Mouse (Mus musculus) CH12.LX (cell line): ENCODE data around the gene Krt82.

Experiments used
- CTCF ChIP-seq, 2 experiments: IDR thresholded peaks in 1 of 2; conservative IDR thresholded peaks in 1 of 2; 2 replicates each; pipeline ENCODE4 v1.5.1; 2011 to 2012; ENCODE audit warnings: low read depth in 2 of 2, low read length in 2 of 2, improper control_type of control experiment in 1 of 2, inconsistent platforms in 1 of 2, mild to moderate bottlenecking in 1 of 2, moderate library complexity in 1 of 2
- EP300 ChIP-seq: IDR thresholded peaks from 2 replicates; pipeline ENCODE4 v1.6.1; 2011; ENCODE audit warnings: low read length, improper control_type of control experiment
- ETS1 ChIP-seq: conservative IDR thresholded peaks from 2 replicates; pipeline ENCODE4 v1.6.1; 2012; ENCODE audit warnings: low read depth, mild to moderate bottlenecking, inconsistent platforms, low read length, improper control_type of control experiment, moderate library complexity
- GABPA ChIP-seq: IDR thresholded peaks from 2 replicates; pipeline ENCODE4 v1.6.1; 2012; ENCODE audit warnings: low read depth, low read length, improper control_type of control experiment, inconsistent platforms; ENCODE audit not compliant: insufficient replicate concordance
- JUND ChIP-seq: conservative IDR thresholded peaks from 2 replicates; pipeline ENCODE4 v1.6.1; 2011; ENCODE audit warnings: low read depth, low read length, improper control_type of control experiment
- MAFK ChIP-seq: IDR thresholded peaks from 2 replicates; pipeline ENCODE4 v1.6.1; 2011; ENCODE audit warnings: low read length, improper control_type of control experiment; ENCODE audit not compliant: insufficient replicate concordance
- MAX ChIP-seq: IDR thresholded peaks from 2 replicates; pipeline ENCODE4 v1.6.1; 2011; ENCODE audit warnings: low read length, improper control_type of control experiment
- MAZ ChIP-seq: IDR thresholded peaks from 2 replicates; pipeline ENCODE4 v1.6.1; 2012; ENCODE audit warnings: low read depth, mild to moderate bottlenecking, inconsistent platforms, low read length, improper control_type of control experiment, moderate library complexity
- POLR2A ChIP-seq: IDR thresholded peaks from 2 replicates; pipeline ENCODE4 v1.6.1; 2011; ENCODE audit warnings: low read depth, mild to moderate bottlenecking, improper control_type of control experiment, low read length

- TF ChIP-seq CTCF (conservative IDR thresholded peaks at IDR 0.05 in 1 of 2, IDR thresholded peaks at IDR 0.05 in 1 of 2; ENCODE audit: low read depth in 2 of 2, low read length in 2 of 2) = no peak
- no peak for TF ChIP-seq POLR2A
- no peak for TF ChIP-seq JUND
- no peak for TF ChIP-seq MAFK
- TF ChIP-seq ETS1 = no peak
- TF ChIP-seq MAZ = no peak
- no peak for TF ChIP-seq GABPA
- TF ChIP-seq EP300 = no peak
- TF ChIP-seq MAX = no peak
Observed at GRCm38 (mm10) chr15:101558034-101558646, 7.7 kb upstream of the Krt82 start.
